Mouse (Mus musculus): ENCODE data around the gene Batf2. TPM values are rescaled to one million over a fixed set of nuclear protein-coding genes. Genes with fewer than 3 reads are reported as not detected.

The Batf2 gene
- total RNA-seq, 2 experiments from 2014 or later, result 0.23 to 0.75 TPM

GRCm38 (mm10) chr19:6139701-6140100 lies 1.1 kb upstream of the Batf2 start:
- TF ChIP-seq CTCF (IDR thresholded peaks at IDR 0.05), result no peak
- Histone ChIP-seq H3K27ac (peak overlapping the region; percentile 97), H3K4me3 (peak overlapping the region; percentile 97)
- DNase-seq, result no peak
- intact Hi-C loops (cut with DNase I), result loop anchor here (2.0 kb wide), 1 partner anchor 95 kb away; the partner anchor contains the start of gene Ppp2r5b

- no peak for DNase-seq
- H3K27ac ChIP-seq, result peak overlapping the region; percentile 97
- intact Hi-C loops (cut with DNase I), result loop anchor here (2.0 kb wide), 1 partner anchor 94 kb away; the partner anchor contains the start of gene Ppp2r5b
- peak overlapping the region; percentile 97 for H3K4me3 ChIP-seq
- TF ChIP-seq CTCF (IDR thresholded peaks at IDR 0.05), result no peak
Observed at GRCm38 (mm10) chr19:6140374-6140677, 457 bp upstream of the Batf2 start.

GRCm38 (mm10) chr19:6141394-6141749 lies 589 bp downstream of the Batf2 start, which contains the start of gene Arl2:
TSS of gene Arl2 (minus strand) at chr19:6141548.
- intact Hi-C loops (cut with DNase I), result loop anchor here (2.0 kb wide), 1 partner anchor 93 kb away; the partner anchor contains the start of gene Ppp2r5b
- DNase-seq, result peak; percentile 74
- Histone ChIP-seq H3K27ac (peak within 1 kb of the TSS; percentile 97), H3K4me3 (peak within 1 kb of the TSS; percentile 97)
- TF ChIP-seq CTCF (IDR thresholded peaks at IDR 0.05), result peak; percentile 32; the same call in 1 of the 2 replicates

DNA sequence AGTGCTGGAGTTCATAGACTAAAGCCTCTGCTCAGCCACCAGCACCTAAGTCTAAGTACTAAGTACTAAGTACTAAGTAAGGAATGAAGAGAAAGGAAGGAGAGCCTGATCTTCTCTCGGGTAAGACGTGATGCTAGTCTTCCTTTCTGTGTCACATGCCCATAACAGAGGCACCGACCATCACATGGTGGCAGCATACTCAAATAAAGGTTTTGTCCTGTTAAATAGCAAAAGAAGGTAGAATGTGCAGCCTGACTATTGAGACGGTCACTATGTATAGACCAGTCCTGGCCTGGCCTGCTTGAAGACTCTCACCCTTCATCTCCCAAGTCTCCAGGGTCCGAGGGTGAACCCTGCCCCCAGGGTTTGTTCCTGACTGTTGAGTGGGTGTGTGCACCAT lies 4.1 kb downstream of the Batf2 start:
- no peak for TF ChIP-seq CTCF (IDR thresholded peaks at IDR 0.05)
- DNase-seq, result no peak
- no peak overlapping the region for H3K27ac ChIP-seq
- intact Hi-C loops (cut with DNase I), result no loop called here
- no peak overlapping the region for H3K4me3 ChIP-seq

DNA sequence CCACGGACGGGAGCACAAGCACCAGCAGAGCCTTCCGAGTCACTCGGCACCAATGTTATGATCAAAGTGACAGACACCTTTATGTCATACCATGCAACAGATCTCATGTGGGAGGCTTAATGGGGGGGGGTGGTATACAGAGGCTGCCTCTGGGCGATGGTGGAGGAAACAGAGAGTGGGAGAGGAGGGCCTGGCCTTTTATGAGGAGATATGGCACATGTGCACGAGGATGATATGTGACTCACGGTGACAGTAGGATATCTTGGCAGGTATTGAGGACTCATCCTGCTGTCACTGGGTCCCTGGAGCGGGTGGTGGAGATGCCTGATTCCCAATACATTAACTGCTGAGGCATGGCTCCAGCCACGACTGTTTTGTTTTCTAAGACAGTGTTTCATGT lies 14.4 kb downstream of the Batf2 start:
- no peak for TF ChIP-seq CTCF (IDR thresholded peaks at IDR 0.05)
- intact Hi-C loops (cut with DNase I), result no loop called here
- Histone ChIP-seq H3K27ac (no peak overlapping the region), H3K4me3 (no peak overlapping the region)
- no peak for DNase-seq

DNA sequence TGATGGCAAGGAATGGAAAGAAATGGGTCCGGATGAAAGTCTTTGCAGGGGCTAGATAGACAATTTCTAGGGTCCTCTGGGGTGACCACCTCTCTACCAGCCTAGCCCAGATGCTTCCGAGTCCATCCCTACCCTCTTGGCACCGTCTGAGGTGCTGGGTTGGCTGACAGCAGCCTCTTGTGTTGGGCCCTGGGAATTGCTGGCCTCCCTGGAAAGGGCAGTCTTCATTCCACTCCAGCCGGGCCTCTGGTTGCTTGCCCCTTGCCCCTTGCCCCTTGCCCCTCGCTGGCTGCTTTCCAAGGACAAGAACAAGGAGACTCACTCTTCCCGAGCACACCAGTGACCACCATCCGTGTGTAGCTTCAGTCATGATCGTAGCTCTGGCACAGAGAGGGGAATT lies 15.6 kb downstream of the Batf2 start:
- Histone ChIP-seq H3K27ac (no peak overlapping the region), H3K4me3 (no peak overlapping the region)
- intact Hi-C loops (cut with DNase I), result no loop called here
- no peak for TF ChIP-seq CTCF (IDR thresholded peaks at IDR 0.05)
- DNase-seq, result no peak

GRCm38 (mm10) chr19:6157220-6157619 lies 16.4 kb downstream of the Batf2 start:
- DNase-seq, result no peak
- no peak for TF ChIP-seq CTCF (IDR thresholded peaks at IDR 0.05)
- no peak overlapping the region for H3K27ac ChIP-seq
- no peak overlapping the region for H3K4me3 ChIP-seq
- intact Hi-C loops (cut with DNase I), result no loop called here

DNA sequence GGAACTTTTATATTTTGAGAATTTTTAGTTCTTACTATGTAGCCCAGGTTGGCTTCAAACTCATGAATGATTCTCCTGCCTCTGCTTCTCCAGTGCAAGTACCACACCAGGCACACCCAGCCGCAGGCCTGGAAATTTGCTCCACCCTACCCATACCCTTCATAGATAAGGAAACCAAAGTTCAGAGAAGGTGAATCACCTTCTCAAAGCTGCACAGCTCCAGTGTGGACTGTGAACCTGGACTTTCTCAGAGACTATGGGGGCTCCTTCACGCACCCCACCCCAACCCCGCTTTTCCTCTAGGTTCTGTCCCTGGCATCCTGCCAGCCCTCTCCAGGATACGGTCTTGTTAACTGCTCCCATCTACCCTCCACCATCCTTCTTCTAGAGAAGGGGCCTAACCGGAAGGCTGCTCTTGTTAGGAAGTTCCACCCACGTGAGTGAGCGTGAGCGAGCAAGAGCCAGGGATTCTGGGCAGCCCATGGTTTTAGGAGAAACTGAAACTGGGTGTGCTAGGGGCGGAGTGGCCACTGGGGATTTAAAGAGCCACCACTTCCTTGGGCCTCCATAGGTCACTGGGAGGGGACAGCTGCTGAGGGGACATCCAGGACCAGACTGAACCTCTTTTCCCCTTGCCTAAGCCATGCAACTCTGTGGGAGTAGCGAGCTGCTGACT lies 23.2 kb downstream of the Batf2 start:
- DNase-seq, result peak; percentile 44
- intact Hi-C loops (cut with DNase I), result no loop called here
- H3K27ac ChIP-seq, result peak overlapping the region; percentile 57; the same call in 1 of the 2 replicates

GRCm38 (mm10) chr19:6166750-6167149 lies 26.0 kb downstream of the Batf2 start:
- intact Hi-C loops (cut with DNase I), result no loop called here
- DNase-seq, result no peak
- H3K4me3 ChIP-seq, result no peak overlapping the region
- H3K27ac ChIP-seq, result no peak overlapping the region
- no peak for TF ChIP-seq CTCF (IDR thresholded peaks at IDR 0.05)

More for the DNA sequence above, 23.2 kb downstream of the Batf2 start:
- TF ChIP-seq CTCF (IDR thresholded peaks at IDR 0.05), result no peak
- H3K4me3 ChIP-seq, result peak overlapping the region; percentile 62

GRCm38 (mm10) chr19:6171215-6171614 lies 30.4 kb downstream of the Batf2 start:
- intact Hi-C loops (cut with DNase I), result no loop called here
- no peak for DNase-seq

DNA sequence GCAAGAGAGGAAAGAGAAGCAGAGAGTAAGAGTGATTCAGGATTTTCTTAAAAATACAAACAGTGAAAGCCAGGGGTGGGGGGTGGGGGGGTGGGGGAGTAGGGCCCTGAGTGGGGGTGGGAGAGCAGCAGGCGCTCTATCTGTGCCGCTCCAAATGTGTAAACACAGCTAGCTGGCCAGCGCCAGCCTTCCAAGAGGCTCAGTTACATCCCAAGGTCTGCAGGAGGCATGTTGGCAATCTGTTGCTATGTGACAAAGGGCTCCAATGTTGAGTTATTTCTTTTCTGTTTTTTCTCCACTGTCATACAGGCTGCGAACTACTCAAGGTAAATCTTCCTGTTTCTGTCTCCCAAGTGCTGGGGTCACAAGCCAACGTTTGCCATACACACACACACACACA lies 34.0 kb downstream of the Batf2 start:
- intact Hi-C loops (cut with DNase I), result no loop called here

More at GRCm38 (mm10) chr19:6171215-6171614, 30.4 kb downstream of the Batf2 start:
- no peak overlapping the region for H3K4me3 ChIP-seq
- no peak overlapping the region for H3K27ac ChIP-seq
- TF ChIP-seq CTCF (IDR thresholded peaks at IDR 0.05), result no peak

GRCm38 (mm10) chr19:6178775-6179174 lies 38.0 kb downstream of the Batf2 start:
- no peak for DNase-seq
- no peak for TF ChIP-seq CTCF (IDR thresholded peaks at IDR 0.05)
- Histone ChIP-seq H3K4me3 (no peak overlapping the region), H3K27ac (no peak overlapping the region)
- intact Hi-C loops (cut with DNase I), result no loop called here

More for the DNA sequence above, 34.0 kb downstream of the Batf2 start:
- Histone ChIP-seq H3K27ac (no peak overlapping the region), H3K4me3 (no peak overlapping the region)
- no peak for DNase-seq
- TF ChIP-seq CTCF (IDR thresholded peaks at IDR 0.05), result no peak

DNA sequence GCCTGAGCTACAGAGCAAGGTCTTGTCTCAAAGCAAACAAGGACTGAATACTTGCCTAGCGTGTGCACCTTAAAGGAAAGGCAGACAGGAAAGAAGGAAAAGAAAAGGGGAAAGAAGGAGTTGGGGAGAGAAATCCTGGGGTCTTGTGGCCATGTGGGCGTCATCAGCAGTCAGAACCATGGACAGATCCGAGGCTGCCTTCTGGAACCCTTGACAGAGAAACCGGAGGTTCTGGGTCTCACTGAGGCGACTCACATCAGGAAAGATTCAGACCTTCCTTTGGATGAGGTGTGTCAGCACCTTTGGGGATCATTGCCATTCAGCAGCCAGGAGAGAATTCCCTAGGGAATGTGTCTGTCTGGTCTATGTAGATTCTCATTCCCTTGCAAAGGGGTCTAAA lies 40.8 kb downstream of the Batf2 start:
- intact Hi-C loops (cut with DNase I), result no loop called here
- no peak for TF ChIP-seq CTCF (IDR thresholded peaks at IDR 0.05)
- no peak overlapping the region for H3K4me3 ChIP-seq
- no peak overlapping the region for H3K27ac ChIP-seq
- no peak for DNase-seq

- Histone ChIP-seq H3K27ac (no peak overlapping the region), H3K4me3 (no peak overlapping the region)
- no peak for TF ChIP-seq CTCF (IDR thresholded peaks at IDR 0.05)
- intact Hi-C loops (cut with DNase I), result no loop called here
- no peak for DNase-seq
Observed at GRCm38 (mm10) chr19:6182534-6182933, 41.8 kb downstream of the Batf2 start.

Data from gastrocnemius, adult 2 months (tissue).